Mouse (Mus musculus): ENCODE data around the gene Fam92b. TPM values are rescaled to one million over a fixed set of nuclear protein-coding genes. Genes with fewer than 3 reads are reported as not detected.

Fam92b gene
- polyA plus RNA-seq, 1 experiment, result 10.2 TPM

DNA sequence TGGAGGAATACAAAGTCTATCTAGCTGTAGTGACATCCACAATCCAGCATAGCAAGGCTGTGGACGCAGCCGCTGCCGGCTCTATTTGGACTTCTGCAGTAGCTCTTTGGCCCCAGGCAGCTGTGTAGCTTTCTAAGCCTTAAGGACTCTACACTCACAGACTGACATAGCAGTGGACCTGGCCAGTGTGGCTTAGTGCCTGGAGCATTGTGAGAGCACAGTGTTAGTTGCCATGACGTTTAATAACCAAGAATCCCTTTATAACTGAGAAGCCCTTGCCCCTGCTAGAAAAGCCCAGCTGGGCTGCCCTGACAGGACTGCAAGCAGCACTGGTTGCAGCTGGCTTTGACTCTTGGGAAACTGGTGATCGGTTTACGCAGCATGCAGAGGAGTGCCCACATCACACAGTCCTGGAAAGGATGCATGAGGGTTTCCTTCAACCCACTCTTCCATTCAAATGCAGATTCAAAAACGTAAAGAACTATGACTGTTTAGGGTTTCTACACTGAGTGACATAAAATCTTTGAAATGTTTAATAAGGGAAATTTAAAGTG, 52.4 kb downstream of the Fam92b start:
- TF ChIP-seq CTCF (IDR thresholded peaks at IDR 0.05; ENCODE audit: insufficient read depth, low read length) (no peak), POLR2A (IDR thresholded peaks at IDR 0.05; ENCODE audit: borderline replicate concordance, extremely low read depth, low read depth, low read length) (no peak)
- DNase-seq, result no peak
- no peak overlapping the region for H3K4me3 ChIP-seq (replicated peaks; ENCODE audit: extremely low read depth, low read depth, low read length)
- 66% methylated on average over 7 of the region's 7 CpGs for WGBS
- H3K4me1 ChIP-seq (ENCODE audit: control insufficient read depth, insufficient read depth, low read length), result peaks cover 16% of the 10 kb centered on the region

DNA sequence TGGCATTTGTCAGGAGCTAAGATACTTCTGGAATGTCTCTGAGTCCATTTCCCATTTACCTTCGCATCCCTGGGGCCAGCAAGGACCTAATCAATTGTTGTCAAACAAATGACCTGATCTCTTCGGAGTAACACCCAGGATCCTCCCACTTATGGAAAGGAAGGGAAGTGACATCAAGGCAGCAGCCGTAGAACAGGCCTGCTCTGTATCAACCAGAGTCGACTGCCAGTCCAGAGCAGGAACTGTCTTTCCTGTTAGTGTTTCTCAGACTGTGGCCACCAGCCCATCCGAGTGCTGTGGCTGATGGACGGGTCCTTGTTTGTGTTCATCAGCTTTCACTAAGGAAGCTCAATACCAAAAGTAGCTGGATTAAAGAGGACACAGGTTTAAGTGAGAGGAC, 53.0 kb downstream of the Fam92b start:
- peaks cover 16% of the 10 kb centered on the region for H3K4me1 ChIP-seq (ENCODE audit: control insufficient read depth, insufficient read depth, low read length)
- WGBS, result 24% methylated on average over 6 of the region's 6 CpGs
- peak; percentile 48; the same call in 1 of the 2 replicates for TF ChIP-seq POLR2A (IDR thresholded peaks at IDR 0.05; ENCODE audit: borderline replicate concordance, extremely low read depth, low read depth, low read length)
- no peak for TF ChIP-seq CTCF (IDR thresholded peaks at IDR 0.05; ENCODE audit: insufficient read depth, low read length)

GRCm38 (mm10) chr8:120120951-120121350, 56.3 kb downstream of the Fam92b start:
- Histone ChIP-seq H3K4me1 (ENCODE audit: control insufficient read depth, insufficient read depth, low read length) (peaks cover 23% of the 10 kb centered on the region), H3K4me3 (replicated peaks; ENCODE audit: extremely low read depth, low read depth, low read length) (no peak overlapping the region)
- WGBS, result 54% methylated on average over 5 of the region's 5 CpGs
- no peak for DNase-seq
- TF ChIP-seq POLR2A (IDR thresholded peaks at IDR 0.05; ENCODE audit: borderline replicate concordance, extremely low read depth, low read depth, low read length), result no peak
- TF ChIP-seq CTCF (IDR thresholded peaks at IDR 0.05; ENCODE audit: insufficient read depth, low read length), result no peak

More for the DNA sequence above, 53.0 kb downstream of the Fam92b start:
- no peak for DNase-seq
- H3K4me3 ChIP-seq (replicated peaks; ENCODE audit: extremely low read depth, low read depth, low read length), result no peak overlapping the region

DNA sequence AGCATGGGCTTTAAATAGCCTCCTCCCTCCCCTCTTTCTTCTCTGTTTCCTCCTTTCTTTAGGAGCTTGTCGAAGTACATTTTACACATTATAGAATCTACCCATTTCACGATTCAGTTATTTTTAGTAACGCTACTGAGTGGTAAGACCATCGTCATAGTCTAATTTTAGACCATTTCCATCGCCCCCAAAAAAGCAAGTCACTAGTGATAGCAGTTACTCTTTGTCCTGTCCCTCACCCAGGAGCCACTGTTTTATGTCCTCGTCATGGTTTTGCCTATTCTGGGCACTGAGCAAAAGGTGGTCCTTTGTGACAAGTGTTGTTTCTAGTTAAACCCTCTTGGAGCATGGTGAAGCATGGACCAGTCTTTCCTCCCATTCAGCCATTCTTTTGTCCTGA, 57.3 kb downstream of the Fam92b start:
- DNase-seq, result no peak
- Histone ChIP-seq H3K4me3 (replicated peaks; ENCODE audit: extremely low read depth, low read depth, low read length) (no peak overlapping the region), H3K4me1 (ENCODE audit: control insufficient read depth, insufficient read depth, low read length) (peaks cover 24% of the 10 kb centered on the region)
- no peak for TF ChIP-seq CTCF (IDR thresholded peaks at IDR 0.05; ENCODE audit: insufficient read depth, low read length)
- TF ChIP-seq POLR2A (IDR thresholded peaks at IDR 0.05; ENCODE audit: borderline replicate concordance, extremely low read depth, low read depth, low read length), result no peak
- WGBS, result 55% methylated on average over 6 of the region's 6 CpGs

- TF ChIP-seq POLR2A (IDR thresholded peaks at IDR 0.05; ENCODE audit: borderline replicate concordance, extremely low read depth, low read depth, low read length), result no peak
- no peak for TF ChIP-seq CTCF (IDR thresholded peaks at IDR 0.05; ENCODE audit: insufficient read depth, low read length)
- WGBS, result 78% methylated on average over 3 of the region's 3 CpGs
- peaks cover 20% of the 10 kb centered on the region for H3K4me1 ChIP-seq (ENCODE audit: control insufficient read depth, insufficient read depth, low read length)
- H3K4me3 ChIP-seq (replicated peaks; ENCODE audit: extremely low read depth, low read depth, low read length), result no peak overlapping the region
- DNase-seq, result no peak
Measured at GRCm38 (mm10) chr8:120119429-120119828, 57.8 kb downstream of the Fam92b start.

GRCm38 (mm10) chr8:120118847-120119246, 58.4 kb downstream of the Fam92b start:
- H3K4me3 ChIP-seq (replicated peaks; ENCODE audit: extremely low read depth, low read depth, low read length), result no peak overlapping the region
- DNase-seq, result no peak
- TF ChIP-seq POLR2A (IDR thresholded peaks at IDR 0.05; ENCODE audit: borderline replicate concordance, extremely low read depth, low read depth, low read length) (no peak), CTCF (IDR thresholded peaks at IDR 0.05; ENCODE audit: insufficient read depth, low read length) (no peak)
- 75% methylated on average over 5 of the region's 5 CpGs for WGBS
- H3K4me1 ChIP-seq (ENCODE audit: control insufficient read depth, insufficient read depth, low read length), result peaks cover 16% of the 10 kb centered on the region

DNA sequence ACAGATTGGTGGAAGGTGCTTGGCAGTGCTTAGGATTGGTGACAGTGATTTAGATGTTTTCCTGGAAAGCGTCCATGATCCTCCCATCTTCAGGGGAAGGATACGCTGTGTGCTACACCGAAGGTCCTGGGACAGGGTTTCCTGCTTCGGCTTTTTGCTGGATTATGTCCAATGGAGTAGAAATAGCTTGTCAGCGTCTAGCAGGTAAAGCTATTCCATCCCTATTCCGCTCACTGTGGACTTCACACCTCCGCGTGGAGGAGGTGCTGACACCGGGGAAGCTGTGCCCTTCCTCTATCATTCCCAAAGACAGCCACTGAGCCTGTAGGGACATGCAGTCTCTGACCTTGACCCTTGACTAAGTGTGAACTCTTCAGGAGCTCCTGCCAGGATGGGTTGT, 59.1 kb downstream of the Fam92b start:
- H3K4me1 ChIP-seq (ENCODE audit: control insufficient read depth, insufficient read depth, low read length), result peaks cover 15% of the 10 kb centered on the region
- H3K4me3 ChIP-seq (replicated peaks; ENCODE audit: extremely low read depth, low read depth, low read length), result no peak overlapping the region
- 52% methylated on average over 9 of the region's 9 CpGs for WGBS
- no peak for DNase-seq
- TF ChIP-seq CTCF (IDR thresholded peaks at IDR 0.05; ENCODE audit: insufficient read depth, low read length) (no peak), POLR2A (IDR thresholded peaks at IDR 0.05; ENCODE audit: borderline replicate concordance, extremely low read depth, low read depth, low read length) (no peak)

- DNase-seq, result no peak
- TF ChIP-seq CTCF (IDR thresholded peaks at IDR 0.05; ENCODE audit: insufficient read depth, low read length) (no peak), POLR2A (IDR thresholded peaks at IDR 0.05; ENCODE audit: borderline replicate concordance, extremely low read depth, low read depth, low read length) (no peak)
- WGBS, result 68% methylated on average over 7 of the region's 7 CpGs
Measured at GRCm38 (mm10) chr8:120116600-120116999, 60.7 kb downstream of the Fam92b start.

More at GRCm38 (mm10) chr8:120116600-120116999, 60.7 kb downstream of the Fam92b start:
- Histone ChIP-seq H3K4me1 (ENCODE audit: control insufficient read depth, insufficient read depth, low read length) (peaks cover 24% of the 10 kb centered on the region), H3K4me3 (replicated peaks; ENCODE audit: extremely low read depth, low read depth, low read length) (no peak overlapping the region)

Other genes starting within 250 kb of the Fam92b start
- gene Crispld2, start 185.0 kb downstream of the Fam92b start, polyA plus RNA-seq (2012; rRNA removed), result 66.9 and 71.0 TPM in 2 replicates
- gene Zdhhc7, start 76.0 kb downstream of the Fam92b start, polyA plus RNA-seq (2012; rRNA removed), result 64.9 and 78.0 TPM in 2 replicates
- gene 6430548M08Rik, start 63.3 kb downstream of the Fam92b start, polyA plus RNA-seq (2012; rRNA removed), result 46.1 and 72.9 TPM in 2 replicates
- 35.6 and 39.6 TPM in 2 replicates for gene Gse1, start 51.0 kb upstream of the Fam92b start, polyA plus RNA-seq (2012; rRNA removed)

Data from lung, adult 2 months (tissue).